Mouse (Mus musculus): ENCODE measurements around the gene Phactr3.
A peak's percentile ranks its signal among the peaks of the same experiment; 100 is the strongest.

The Phactr3 gene

GRCm38 (mm10) chr2:178118801-178119560, at the start of gene Phactr3:
TSS of gene Phactr3 (plus strand) at chr2:178118975.
- no peak for DNase-seq

DNA sequence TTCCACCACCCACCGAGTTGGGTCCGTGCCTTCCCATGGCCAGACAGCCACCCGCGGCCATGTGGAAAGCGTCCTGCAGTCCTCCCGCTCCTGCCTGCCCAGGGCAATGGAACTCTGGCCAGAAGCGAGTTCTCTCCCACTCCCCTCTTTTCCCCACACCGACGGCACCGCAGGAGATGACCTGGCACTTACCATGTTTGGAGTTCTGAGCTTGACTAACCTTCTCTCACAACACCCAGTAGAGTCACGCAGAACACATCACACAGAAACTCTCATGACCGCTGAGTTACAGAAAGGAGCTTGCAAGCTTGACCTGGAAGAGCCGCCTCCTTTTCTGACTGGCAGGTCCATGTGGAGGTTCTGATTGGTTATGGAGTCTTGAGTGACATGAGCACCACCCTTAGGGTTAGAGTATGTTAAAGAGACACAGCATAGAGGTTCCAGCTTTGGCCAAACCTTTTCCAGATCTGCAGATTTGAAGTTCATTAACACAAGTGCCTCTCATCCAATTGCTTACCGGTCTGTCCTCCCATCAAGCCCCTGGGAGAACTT, 40.5 kb upstream of the Phactr3 start, which contains the start of gene Zfp931:
Gene Zfp931 (minus strand): TSS at position 311 of the 552 bp plus-strand sequence.
- DNase-seq = peak; percentile 45

- DNase-seq = no peak
Measured at GRCm38 (mm10) chr2:178089586-178089985, 29.2 kb upstream of the Phactr3 start.

- peak; percentile 50 for DNase-seq
Measured at GRCm38 (mm10) chr2:178098021-178098420, 20.8 kb upstream of the Phactr3 start.

- peak; percentile 74 for DNase-seq
Measured at GRCm38 (mm10) chr2:178101957-178102356, 16.8 kb upstream of the Phactr3 start.

DNA sequence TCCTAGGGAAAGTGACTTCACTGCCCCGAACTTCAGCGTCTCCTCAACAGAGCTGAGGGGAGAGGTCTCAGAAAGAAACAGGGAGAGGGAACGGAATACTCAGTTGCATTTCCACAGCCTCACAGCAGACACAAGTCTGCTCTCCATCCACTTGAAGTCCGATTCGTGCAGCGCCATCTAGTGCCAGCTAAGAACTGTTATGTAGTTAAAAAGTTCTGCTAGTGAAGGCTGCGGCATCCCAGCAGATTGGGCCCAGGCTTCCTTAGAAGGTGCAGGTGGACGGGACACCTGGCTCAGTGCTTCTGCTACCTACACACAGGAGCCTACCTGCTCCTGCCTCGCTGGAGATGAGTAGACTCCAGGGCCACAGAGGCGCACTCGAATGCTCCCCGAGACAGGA, 829 bp upstream of the Phactr3 start:
- peak; percentile 60 for DNase-seq

GRCm38 (mm10) chr2:178119561-178120355, 983 bp downstream of the Phactr3 start:
- no peak for DNase-seq

GRCm38 (mm10) chr2:178120356-178120645, 1.5 kb downstream of the Phactr3 start:
- no peak for DNase-seq

- no peak for DNase-seq
Measured at GRCm38 (mm10) chr2:178120651-178121374, 2.0 kb downstream of the Phactr3 start.

GRCm38 (mm10) chr2:178121375-178121688, 2.6 kb downstream of the Phactr3 start:
- DNase-seq = no peak

- DNase-seq = no peak
Measured at GRCm38 (mm10) chr2:178121946-178122665, 3.3 kb downstream of the Phactr3 start.

- no peak for DNase-seq
Measured at GRCm38 (mm10) chr2:178123466-178123865, 4.7 kb downstream of the Phactr3 start.

DNA sequence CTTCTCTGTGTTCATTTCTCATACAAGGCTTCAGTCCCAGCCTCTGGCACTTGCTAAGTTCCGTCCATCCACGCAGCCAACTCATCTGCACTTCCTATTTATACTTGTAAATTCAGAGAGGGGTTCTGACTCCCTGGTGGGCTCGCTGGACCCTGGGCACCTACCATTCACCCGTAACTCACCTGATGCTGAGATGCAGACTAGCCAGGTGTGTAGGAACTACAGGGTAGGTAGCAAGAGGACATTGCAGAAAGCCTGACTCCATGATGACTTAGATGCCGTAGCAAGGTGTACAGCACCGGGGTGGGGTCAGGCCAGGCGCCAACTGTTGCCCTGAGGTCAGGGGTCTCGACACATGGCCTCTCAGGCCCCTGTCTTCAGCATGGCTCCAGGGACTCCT, 6.7 kb downstream of the Phactr3 start:
- peak; percentile 3 for DNase-seq

GRCm38 (mm10) chr2:178126041-178126820, 7.5 kb downstream of the Phactr3 start:
- DNase-seq = peak; percentile 1

GRCm38 (mm10) chr2:178128594-178128993, 9.8 kb downstream of the Phactr3 start:
- DNase-seq = peak; percentile 1

DNA sequence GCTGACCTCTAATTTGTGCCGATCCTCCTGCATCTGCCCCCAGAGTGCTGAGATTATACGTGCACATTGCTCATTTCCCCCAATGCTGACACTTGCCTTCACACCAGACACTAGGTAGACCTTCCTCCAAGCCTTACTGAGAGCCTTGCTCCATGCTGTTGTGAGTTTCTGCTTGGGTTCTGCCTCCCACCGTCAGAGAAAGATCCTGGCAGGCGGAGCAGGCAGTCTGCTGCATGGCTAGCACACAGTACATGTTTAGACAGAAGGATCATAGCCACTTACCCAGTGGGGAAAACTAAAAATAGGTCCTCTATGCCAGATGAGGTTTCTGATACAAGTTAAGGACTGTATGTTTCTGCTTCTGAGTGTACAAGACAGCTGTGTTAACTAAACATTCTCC, 10.4 kb downstream of the Phactr3 start:
- peak; percentile 57 for DNase-seq

DNA sequence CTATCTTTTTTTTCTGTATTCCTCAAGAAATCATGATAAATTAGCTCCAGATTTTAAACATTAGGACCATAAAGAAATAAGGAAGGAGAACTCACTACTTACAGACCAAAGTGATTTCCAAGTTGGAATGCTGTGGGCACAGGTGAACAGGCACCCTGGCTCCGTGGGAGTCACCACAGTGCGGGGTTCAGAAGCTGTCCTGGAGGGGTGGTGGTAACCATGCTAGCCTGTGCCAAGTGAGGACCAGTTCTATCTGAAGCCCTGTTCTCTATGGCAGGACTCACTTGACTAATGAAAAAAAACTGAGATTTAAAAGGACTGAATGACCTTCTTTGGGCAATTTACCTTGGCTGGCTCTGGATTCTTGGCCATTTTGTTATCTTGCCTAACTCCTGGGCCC, 10.9 kb downstream of the Phactr3 start:
- DNase-seq = no peak

DNA sequence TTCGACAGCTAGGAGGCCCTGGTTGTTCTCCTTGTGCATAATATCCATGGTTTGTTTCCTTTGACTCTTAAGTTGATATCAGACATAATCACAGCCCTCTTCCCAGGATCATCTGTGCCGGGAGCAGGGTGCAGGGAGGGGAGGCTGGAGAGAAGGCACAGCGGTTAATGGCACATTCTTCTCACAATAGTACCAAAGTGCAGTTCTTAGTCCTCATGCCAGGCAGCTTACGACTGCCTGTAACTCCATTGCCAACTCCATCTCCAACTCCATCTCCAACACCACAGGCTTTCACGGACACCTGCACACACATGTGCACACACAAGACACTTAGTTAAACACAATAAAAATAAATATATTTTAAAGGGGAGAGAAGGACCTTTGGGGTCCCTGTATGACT, 11.8 kb downstream of the Phactr3 start:
- DNase-seq = no peak

DNA sequence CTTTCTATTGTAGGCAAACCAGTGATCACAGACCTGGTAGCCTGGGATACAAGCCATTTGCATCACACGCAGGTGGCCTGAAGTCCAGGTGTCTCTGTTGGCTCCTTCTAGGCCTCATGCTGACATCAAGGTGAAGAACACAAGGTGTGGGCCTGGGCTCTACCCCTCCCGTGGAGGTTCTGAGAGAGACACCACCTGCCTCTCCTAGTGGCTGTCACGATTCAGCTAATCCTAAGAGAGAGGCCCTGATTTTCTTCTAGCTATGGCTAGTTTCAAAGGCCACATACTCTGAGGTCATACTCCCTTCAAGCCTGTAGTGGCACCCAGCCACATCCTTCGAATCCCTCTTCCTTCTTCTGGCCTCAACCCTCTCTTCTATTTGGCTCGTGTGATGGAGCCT, 12.2 kb downstream of the Phactr3 start:
- no peak for DNase-seq

DNA sequence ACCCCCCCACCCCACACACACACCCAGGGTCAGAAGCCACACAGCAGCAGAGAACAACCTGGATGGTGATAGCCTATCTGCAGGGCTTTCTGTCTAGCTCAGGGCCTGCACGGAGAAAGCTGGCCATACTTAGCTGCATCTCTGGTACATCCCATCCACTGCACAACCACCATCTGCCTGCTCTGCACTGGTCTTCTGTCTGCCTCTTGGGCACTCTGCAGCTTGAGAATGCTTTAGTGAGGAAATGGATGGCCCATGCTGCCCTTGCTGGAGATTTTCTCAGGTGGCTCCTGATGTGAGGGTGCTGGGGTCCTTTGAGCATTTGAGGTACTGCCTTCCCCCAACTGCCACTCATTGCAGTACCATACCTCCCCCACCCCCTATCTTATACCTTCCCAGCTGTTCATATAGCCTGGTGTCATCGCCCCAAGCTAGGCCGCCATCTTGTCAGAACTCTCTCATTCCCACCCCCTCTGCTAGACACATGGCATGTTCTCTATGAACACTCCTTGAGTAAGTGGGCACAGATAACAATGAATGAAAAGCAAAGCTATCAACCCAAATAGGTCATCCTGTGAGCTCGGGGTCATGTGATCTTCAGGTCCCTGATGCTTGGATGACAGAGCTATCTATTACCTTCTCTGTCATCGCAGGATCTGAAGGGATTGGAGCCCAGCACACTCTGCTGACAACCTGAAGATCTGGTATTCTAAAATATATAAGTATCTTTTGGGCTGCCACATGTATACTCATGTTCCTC, 13.0 kb downstream of the Phactr3 start:
- no peak for DNase-seq

DNA sequence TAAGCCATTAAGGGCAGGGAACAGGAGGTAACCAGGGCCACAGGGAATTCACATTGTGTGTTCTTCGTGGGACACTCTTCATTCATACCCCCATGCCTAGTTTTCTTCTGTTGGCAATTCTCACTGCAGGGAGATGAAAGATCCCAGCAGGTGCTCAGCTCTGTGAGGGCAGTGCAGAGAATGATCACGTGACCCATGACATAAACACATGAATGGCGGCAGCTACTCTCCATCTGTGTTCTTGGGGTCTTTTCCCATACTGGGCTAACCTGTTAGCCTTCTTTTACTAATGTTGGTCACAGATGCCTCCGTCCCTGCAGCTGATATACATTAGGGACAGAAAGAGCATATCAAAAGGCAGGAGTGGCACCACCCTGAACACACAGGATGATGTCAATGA, 16.9 kb downstream of the Phactr3 start:
- DNase-seq = no peak
